Mouse (Mus musculus): ENCODE data around the gene Klf12. TPM values are rescaled to one million over a fixed set of nuclear protein-coding genes. Genes with fewer than 3 reads are reported as not detected.

Gene Klf12
- polyA plus RNA-seq (2015; fragmentation: Nextera tagmentation; extraction: Ambion mirVana): 42.8 and 45.1 TPM in 2 replicates

- Histone ChIP-seq H3K4me2 (replicated peaks) (peak within 1 kb of the TSS; percentile 95), H3K27me3 (no peaks in the 10 kb centered on the region), H3K36me3 (0 out of 2 replicates have a peak, but pooled peaks cover 3% of the 10 kb centered on the region), H3K27ac (replicated peaks) (peak within 1 kb of the TSS; percentile 99), H3K9me3 (no peaks in the 10 kb centered on the region), H3K4me1 (peaks cover 35% of the 10 kb centered on the region), H3K4me3 (peak within 1 kb of the TSS; percentile 63), H3K9ac (replicated peaks) (peak within 1 kb of the TSS; percentile 94)
- peak; percentile 89 for ATAC-seq (replicated peaks)
- 0% methylated on average over 29 of the region's 40 CpGs for WGBS
Measured at GRCm38 (mm10) chr14:100284119-100284860, at the start of gene Klf12. Klf12 (minus strand) TSS chr14:100284679.

- Histone ChIP-seq H3K27me3 (no peaks in the 10 kb centered on the region), H3K27ac (replicated peaks) (no peak overlapping the region), H3K9me3 (no peaks in the 10 kb centered on the region), H3K4me3 (no peak overlapping the region), H3K4me2 (replicated peaks) (no peak overlapping the region), H3K9ac (replicated peaks) (no peak overlapping the region), H3K36me3 (no peaks in the 10 kb centered on the region), H3K4me1 (no peaks in the 10 kb centered on the region)
- WGBS: 73% methylated on average over 2 of the region's 2 CpGs
- ATAC-seq (replicated peaks): no peak
Measured at GRCm38 (mm10) chr14:100333369-100333768, 48.9 kb upstream of the Klf12 start.

- no peak for ATAC-seq (replicated peaks)
- WGBS: 70% methylated on average over 6 of the region's 6 CpGs
Measured at GRCm38 (mm10) chr14:100328602-100329276, 44.3 kb upstream of the Klf12 start.

GRCm38 (mm10) chr14:100324303-100324702 is 39.8 kb upstream of the Klf12 start:
- Histone ChIP-seq H3K27me3 (no peaks in the 10 kb centered on the region), H3K27ac (replicated peaks) (no peak overlapping the region), H3K9ac (replicated peaks) (no peak overlapping the region), H3K9me3 (no peaks in the 10 kb centered on the region), H3K36me3 (no peaks in the 10 kb centered on the region), H3K4me1 (no peaks in the 10 kb centered on the region), H3K4me3 (no peak overlapping the region), H3K4me2 (replicated peaks) (no peak overlapping the region)
- 90% methylated on average over 7 of the region's 7 CpGs for WGBS
- ATAC-seq (replicated peaks): no peak

More at GRCm38 (mm10) chr14:100328602-100329276, 44.3 kb upstream of the Klf12 start:
- no peaks in the 10 kb centered on the region for H3K27me3 ChIP-seq
- H3K36me3 ChIP-seq: no peaks in the 10 kb centered on the region
- H3K27ac ChIP-seq (replicated peaks): no peak overlapping the region
- H3K4me2 ChIP-seq (replicated peaks): no peak overlapping the region
- no peak overlapping the region for H3K9ac ChIP-seq (replicated peaks)
- no peak overlapping the region for H3K4me3 ChIP-seq
- H3K9me3 ChIP-seq: no peaks in the 10 kb centered on the region
- H3K4me1 ChIP-seq: no peaks in the 10 kb centered on the region

- Histone ChIP-seq H3K36me3 (no peaks in the 10 kb centered on the region), H3K9me3 (no peaks in the 10 kb centered on the region), H3K4me1 (no peaks in the 10 kb centered on the region; the same call in 1 of the 2 replicates), H3K9ac (replicated peaks) (no peak overlapping the region), H3K27ac (replicated peaks) (no peak overlapping the region), H3K27me3 (no peaks in the 10 kb centered on the region), H3K4me2 (replicated peaks) (no peak overlapping the region), H3K4me3 (no peak overlapping the region)
- WGBS: 96% methylated on average over 6 of the region's 6 CpGs
- no peak for ATAC-seq (replicated peaks)
Measured at GRCm38 (mm10) chr14:100322012-100322411, 37.5 kb upstream of the Klf12 start.

- 61% methylated on average over 4 of the region's 4 CpGs for WGBS
- H3K9me3 ChIP-seq: no peaks in the 10 kb centered on the region
- H3K36me3 ChIP-seq: no peaks in the 10 kb centered on the region
- peaks cover 3% of the 10 kb centered on the region; the same call in 1 of the 2 replicates for H3K4me1 ChIP-seq
- no peaks in the 10 kb centered on the region for H3K27me3 ChIP-seq
- H3K4me2 ChIP-seq (replicated peaks): no peak overlapping the region
- H3K9ac ChIP-seq (replicated peaks): no peak overlapping the region
- ATAC-seq (replicated peaks): no peak
- H3K4me3 ChIP-seq: no peak overlapping the region
- no peak overlapping the region for H3K27ac ChIP-seq (replicated peaks)
Measured at GRCm38 (mm10) chr14:100316780-100317179, 32.3 kb upstream of the Klf12 start.

- Histone ChIP-seq H3K27ac (replicated peaks) (no peak overlapping the region), H3K4me1 (peaks cover 3% of the 10 kb centered on the region; the same call in 1 of the 2 replicates), H3K4me3 (no peak overlapping the region), H3K27me3 (no peaks in the 10 kb centered on the region), H3K9ac (replicated peaks) (no peak overlapping the region), H3K4me2 (replicated peaks) (no peak overlapping the region), H3K9me3 (no peaks in the 10 kb centered on the region), H3K36me3 (no peaks in the 10 kb centered on the region)
- ATAC-seq (replicated peaks): no peak
- WGBS: 81% methylated on average over 4 of the region's 4 CpGs
Measured at GRCm38 (mm10) chr14:100314099-100314498, 29.6 kb upstream of the Klf12 start.

- H3K9ac ChIP-seq (replicated peaks): no peak overlapping the region
- no peak overlapping the region for H3K4me3 ChIP-seq
- H3K4me2 ChIP-seq (replicated peaks): no peak overlapping the region
- no peaks in the 10 kb centered on the region for H3K4me1 ChIP-seq
- WGBS: 90% methylated on average over 1 of the region's 1 CpGs
- no peaks in the 10 kb centered on the region for H3K9me3 ChIP-seq
- H3K36me3 ChIP-seq: no peaks in the 10 kb centered on the region
- no peak overlapping the region for H3K27ac ChIP-seq (replicated peaks)
- ATAC-seq (replicated peaks): no peak
- no peaks in the 10 kb centered on the region for H3K27me3 ChIP-seq
Measured at GRCm38 (mm10) chr14:100300905-100301304, 16.4 kb upstream of the Klf12 start.

- no peak overlapping the region for H3K4me3 ChIP-seq
- no peaks in the 10 kb centered on the region for H3K9me3 ChIP-seq
- no peak for ATAC-seq (replicated peaks)
- no peaks in the 10 kb centered on the region for H3K27me3 ChIP-seq
- no peaks in the 10 kb centered on the region for H3K4me1 ChIP-seq
- H3K4me2 ChIP-seq (replicated peaks): no peak overlapping the region
- no peak overlapping the region for H3K27ac ChIP-seq (replicated peaks)
- H3K36me3 ChIP-seq: no peaks in the 10 kb centered on the region
- WGBS: 75% methylated on average over 6 of the region's 6 CpGs
- H3K9ac ChIP-seq (replicated peaks): no peak overlapping the region
Measured at GRCm38 (mm10) chr14:100298892-100299291, 14.4 kb upstream of the Klf12 start.

GRCm38 (mm10) chr14:100286586-100287241 is 2.2 kb upstream of the Klf12 start:
- peaks cover 31% of the 10 kb centered on the region for H3K4me1 ChIP-seq
- peak overlapping the region; percentile 63 for H3K4me3 ChIP-seq
- H3K36me3 ChIP-seq: no peaks in the 10 kb centered on the region
- H3K27ac ChIP-seq (replicated peaks): peak overlapping the region; percentile 99
- ATAC-seq (replicated peaks): no peak
- H3K9me3 ChIP-seq: no peaks in the 10 kb centered on the region
- H3K27me3 ChIP-seq: no peaks in the 10 kb centered on the region
- 5% methylated on average over 19 of the region's 19 CpGs for WGBS
- peak overlapping the region; percentile 94 for H3K9ac ChIP-seq (replicated peaks)
- H3K4me2 ChIP-seq (replicated peaks): peak overlapping the region; percentile 95

- H3K27me3 ChIP-seq: no peaks in the 10 kb centered on the region
- H3K9ac ChIP-seq (replicated peaks): peak overlapping the region; percentile 94
- H3K36me3 ChIP-seq: no peaks in the 10 kb centered on the region
- peaks cover 35% of the 10 kb centered on the region for H3K4me1 ChIP-seq
- no peaks in the 10 kb centered on the region for H3K9me3 ChIP-seq
- peak overlapping the region; percentile 63 for H3K4me3 ChIP-seq
- peak overlapping the region; percentile 99 for H3K27ac ChIP-seq (replicated peaks)
- WGBS: under 1% methylated on average over 59 of the region's 60 CpGs
- H3K4me2 ChIP-seq (replicated peaks): peak overlapping the region; percentile 95
- ATAC-seq (replicated peaks): peak; percentile 61
Measured at GRCm38 (mm10) chr14:100285656-100286585, 1.4 kb upstream of the Klf12 start.

Measured in forebrain, embryonic 15.5 days (tissue).